In the genomic region with DNA sequence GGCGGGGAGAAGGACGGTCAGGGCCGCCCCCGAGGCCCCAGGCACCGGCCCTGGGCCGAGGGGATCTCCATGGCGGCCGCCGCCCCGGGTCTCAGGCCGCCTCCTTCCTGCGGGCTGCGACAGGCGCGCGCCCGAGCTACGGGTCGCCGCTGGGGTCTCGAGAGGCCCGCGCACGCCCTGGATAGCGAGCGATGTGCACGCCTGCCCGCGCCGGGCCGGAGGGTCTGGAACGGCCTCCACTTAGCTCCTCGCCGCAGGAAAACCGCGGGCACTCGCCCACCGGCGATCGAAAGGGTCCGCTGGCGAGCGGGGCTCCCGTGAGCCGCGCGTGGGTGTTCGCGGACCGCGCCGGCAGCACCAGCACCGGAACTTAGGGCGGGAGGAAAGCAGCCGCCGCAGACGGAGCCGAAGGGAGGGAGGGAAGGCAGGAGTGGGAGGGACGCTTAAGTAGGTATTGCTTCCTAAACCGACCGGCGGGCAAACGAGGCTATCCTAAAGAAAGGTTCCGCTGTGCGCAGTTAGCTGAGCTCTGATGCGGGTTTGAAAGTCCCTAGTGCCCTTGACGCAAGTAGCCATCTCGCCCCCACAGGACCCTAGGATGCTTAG, we compare ENCODE assay signal across 1 mouse cellular context.
TF ChIP-seq lines count a peak whose summit lies in the region.

A gene (minus strand): TSS at position 419 of the 606 bp plus-strand sequence.

TF ChIP-seq in CH12.LX, 34 proteins besides CTCF, POLR2A, EP300 and RAD21 (continued from another document):
- 0 out of 2 replicates have a peak, but pooled peaks have one; percentile 21 for TF ChIP-seq E2F4 (IDR thresholded peaks at IDR 0.05; ENCODE audit: insufficient replicate concordance, low read depth, low read length)
- TF ChIP-seq MAX (IDR thresholded peaks at IDR 0.05; ENCODE audit: low read length) = no peak
- peak; percentile 79 for TF ChIP-seq NELFE (IDR thresholded peaks at IDR 0.05; ENCODE audit: low read depth, low read length)
- 0 out of 2 replicates have a peak, but pooled peaks have one; percentile 46 for TF ChIP-seq ZMIZ1 (IDR thresholded peaks at IDR 0.05; ENCODE audit: low read depth, low read length)
- TF ChIP-seq MYC (IDR thresholded peaks at IDR 0.05; ENCODE audit: low read depth, low read length) = peak; percentile 4; the same call in 1 of the 2 replicates
- peak; percentile 82 for TF ChIP-seq IRF4 (IDR thresholded peaks at IDR 0.05; ENCODE audit: low read depth, low read length)
- peak; percentile 99 for TF ChIP-seq MAZ (IDR thresholded peaks at IDR 0.05; ENCODE audit: low read depth, low read length)
- TF ChIP-seq SMC3 (IDR thresholded peaks at IDR 0.05; ENCODE audit: low read depth, low read length) = no peak
- TF ChIP-seq MAFK (IDR thresholded peaks at IDR 0.05; ENCODE audit: insufficient replicate concordance, low read length) = no peak
- TF ChIP-seq CHD1 (IDR thresholded peaks at IDR 0.05; ENCODE audit: low read depth, low read length) = no peak
- TF ChIP-seq KAT2A (IDR thresholded peaks at IDR 0.05; ENCODE audit: insufficient replicate concordance, low read length) = peak; percentile 57; the same call in 1 of the 2 replicates
- TF ChIP-seq SIN3A (IDR thresholded peaks at IDR 0.05; ENCODE audit: low read length) = peak; percentile 79
- peak; percentile 56; the same call in 1 of the 2 replicates for TF ChIP-seq MEF2A (IDR thresholded peaks at IDR 0.05; ENCODE audit: borderline replicate concordance, low read depth, low read length)
- TF ChIP-seq BHLHE40 (IDR thresholded peaks at IDR 0.05; ENCODE audit: low read depth, low read length) = peak; percentile 37; the same call in 1 of the 2 replicates
- peak; percentile 86 for TF ChIP-seq TCF12 (IDR thresholded peaks at IDR 0.05; ENCODE audit: low read depth, low read length)
- no peak for TF ChIP-seq PAX5 (IDR thresholded peaks at IDR 0.05; ENCODE audit: low read length)
- peak; percentile 90; the same call in 1 of the 2 replicates for TF ChIP-seq UBTF (IDR thresholded peaks at IDR 0.05; ENCODE audit: low read depth, low read length)
- TF ChIP-seq ELF1 (IDR thresholded peaks at IDR 0.05; ENCODE audit: low read depth, low read length) = peak; percentile 63
- peak; percentile 65 for TF ChIP-seq POLR2AphosphoS2 (IDR thresholded peaks at IDR 0.05; ENCODE audit: low read depth, low read length)
- TF ChIP-seq MXI1 (IDR thresholded peaks at IDR 0.05; ENCODE audit: low read depth, low read length) = peak; percentile 89
- peak; percentile 40; the same call in 1 of the 2 replicates for TF ChIP-seq NRF1 (IDR thresholded peaks at IDR 0.05; ENCODE audit: low read depth, low read length)
- TF ChIP-seq CHD2 (IDR thresholded peaks at IDR 0.05; ENCODE audit: low read length) = no peak
- peak; percentile 83 for TF ChIP-seq HCFC1 (IDR thresholded peaks at IDR 0.05; ENCODE audit: low read depth, low read length)
